Mouse (Mus musculus) c-Kit-negative CD71-positive TER-119-positive erythroid progenitor cells, embryonic 14.5 days (primary cell): ENCODE results near the gene Zfp715.
A peak's percentile ranks its signal among the peaks of the same experiment; 100 is the strongest.
"Not testable (repeated sequence)": the region's sequence is repeated elsewhere in the genome, so short reads cannot be mapped to it uniquely, and the experiment has no call there.

Experiments used
- DNase-seq: peaks from one replicate; pipeline ENCODE4 v3.0.0-alpha.2; 2013; ENCODE audit warnings: low read depth, low spot score

Gene Zfp715

GRCm38 (mm10) chr7:43291524-43291923 lies 21.6 kb downstream of the Zfp715 start:
- no peak for DNase-seq

GRCm38 (mm10) chr7:43282859-43283595 lies 30.1 kb downstream of the Zfp715 start:
- peak; percentile 20 for DNase-seq

DNA sequence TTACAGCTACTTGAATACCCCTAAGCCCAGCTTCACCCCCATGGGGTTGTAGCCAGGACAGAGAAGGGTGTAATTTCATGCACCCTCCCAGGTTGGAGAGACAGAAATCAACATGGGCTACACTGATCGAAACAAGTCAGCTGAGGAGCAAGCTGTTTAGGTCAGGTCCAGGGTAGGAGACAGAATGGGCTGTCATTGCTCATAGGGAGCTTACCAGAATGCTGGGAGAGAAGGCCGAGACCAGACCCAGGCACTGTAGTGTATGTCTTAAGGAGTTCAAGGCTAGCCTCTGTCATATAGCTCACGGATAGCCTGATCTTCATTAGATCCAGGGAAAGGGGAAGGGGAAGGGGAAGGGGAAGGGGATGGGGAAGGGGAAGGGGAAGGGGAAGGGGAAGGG lies 30.6 kb downstream of the Zfp715 start:
- no peak for DNase-seq

- DNase-seq: no peak
Observed at GRCm38 (mm10) chr7:43277401-43277800, 35.7 kb downstream of the Zfp715 start.

DNA sequence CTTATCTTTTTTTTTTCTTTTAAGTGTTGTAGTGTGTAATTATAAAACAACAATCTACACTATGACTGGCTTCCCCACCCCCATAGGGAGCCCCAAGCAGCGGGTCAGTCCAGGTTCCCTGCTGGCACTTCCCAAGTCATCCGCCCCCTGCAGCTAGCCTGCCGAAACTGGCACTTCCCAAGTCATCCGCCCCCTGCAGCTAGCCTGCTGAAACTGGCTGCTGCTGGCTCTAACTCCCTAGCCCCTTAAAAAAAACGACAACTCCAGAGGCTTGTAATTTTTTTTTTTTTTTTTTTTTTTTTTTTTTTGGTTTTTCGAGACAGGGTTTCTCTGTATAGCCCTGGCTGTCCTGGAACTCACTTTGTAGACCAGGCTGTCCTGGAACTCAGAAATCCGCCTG lies 36.9 kb downstream of the Zfp715 start:
- not testable (repeated sequence) for DNase-seq

DNA sequence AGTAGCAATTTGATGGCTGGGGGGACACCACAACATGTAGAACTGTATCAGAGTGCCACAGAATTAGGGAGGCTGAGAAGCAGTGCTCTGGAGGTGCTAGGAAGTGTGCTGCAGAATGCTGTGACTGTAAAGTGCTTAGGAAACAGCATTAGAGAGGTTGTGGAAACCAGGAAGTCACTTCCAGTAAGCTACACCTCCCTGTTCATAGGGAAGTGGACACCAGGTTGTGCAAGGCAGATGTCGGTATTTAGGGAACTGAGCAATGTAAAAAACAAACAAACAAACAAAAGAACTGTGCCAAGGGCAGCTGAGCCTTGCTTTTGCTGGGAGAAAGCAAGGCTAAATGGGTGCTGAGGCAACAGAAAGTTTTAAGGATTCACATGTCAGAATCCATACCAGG lies 39.6 kb downstream of the Zfp715 start:
- no peak for DNase-seq

DNA sequence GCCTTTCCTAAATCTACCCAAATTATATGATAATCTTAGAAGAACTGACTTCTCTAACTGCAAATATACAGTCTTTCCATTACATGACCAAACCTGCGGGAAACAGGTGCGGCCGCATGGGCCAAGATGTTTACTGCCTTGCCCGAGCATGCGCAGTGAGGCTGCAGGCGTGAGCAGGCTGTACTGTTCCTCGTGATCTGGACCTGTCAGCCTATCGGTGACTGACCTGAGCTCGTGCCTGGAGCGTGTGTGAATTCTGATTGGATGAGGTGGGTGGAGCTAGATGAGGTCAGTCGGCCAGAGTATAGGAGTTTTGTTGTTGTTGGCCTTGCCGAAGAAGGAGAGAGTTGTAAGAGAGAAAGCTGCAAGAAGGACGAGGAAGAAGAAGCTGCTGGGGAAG lies 45.7 kb downstream of the Zfp715 start:
- DNase-seq: not testable (repeated sequence)

- no peak for DNase-seq
Observed at GRCm38 (mm10) chr7:43253540-43253939, 59.6 kb downstream of the Zfp715 start.

DNA sequence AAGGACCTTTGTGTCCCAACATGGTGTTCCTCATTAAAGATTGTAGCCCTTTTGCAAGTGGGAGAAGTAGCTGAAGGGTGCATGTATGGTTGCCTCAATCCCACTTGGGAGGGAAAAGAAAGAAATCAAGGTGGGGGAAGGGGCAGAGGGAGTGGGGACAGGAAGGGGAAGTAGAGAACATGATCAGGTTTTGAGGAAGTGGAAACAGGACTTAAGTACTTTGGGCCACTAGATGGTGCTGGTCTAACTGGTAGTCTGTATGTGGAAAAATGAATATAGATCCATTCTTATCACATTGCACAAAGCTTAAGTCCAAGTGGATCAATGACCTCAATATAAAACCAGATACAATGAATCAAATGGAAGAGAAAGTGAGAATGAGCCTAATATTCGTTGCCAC lies 62.4 kb downstream of the Zfp715 start:
- DNase-seq: not testable (repeated sequence)
